Mouse (Mus musculus) liver, embryonic 14.5 days (tissue): ENCODE results near the gene Pgm2l1.

Experiments used
- CTCF ChIP-seq: IDR thresholded peaks from 2 replicates; pipeline ENCODE4 v1.5.1; 2016; ENCODE audit warnings: antibody characterized with exemption, low read depth, control low read depth
- EP300 ChIP-seq: IDR thresholded peaks from 2 replicates; pipeline ENCODE4 v1.6.1; 2016; ENCODE audit warnings: antibody characterized with exemption, low read depth

GRCm38 (mm10) chr7:100310290-100310689 is 83.1 kb downstream of the Pgm2l1 start:
- TF ChIP-seq CTCF, result no peak
- TF ChIP-seq EP300, result no peak
